24 mouse cellular contexts compared by ENCODE assay signal in the genomic region with DNA sequence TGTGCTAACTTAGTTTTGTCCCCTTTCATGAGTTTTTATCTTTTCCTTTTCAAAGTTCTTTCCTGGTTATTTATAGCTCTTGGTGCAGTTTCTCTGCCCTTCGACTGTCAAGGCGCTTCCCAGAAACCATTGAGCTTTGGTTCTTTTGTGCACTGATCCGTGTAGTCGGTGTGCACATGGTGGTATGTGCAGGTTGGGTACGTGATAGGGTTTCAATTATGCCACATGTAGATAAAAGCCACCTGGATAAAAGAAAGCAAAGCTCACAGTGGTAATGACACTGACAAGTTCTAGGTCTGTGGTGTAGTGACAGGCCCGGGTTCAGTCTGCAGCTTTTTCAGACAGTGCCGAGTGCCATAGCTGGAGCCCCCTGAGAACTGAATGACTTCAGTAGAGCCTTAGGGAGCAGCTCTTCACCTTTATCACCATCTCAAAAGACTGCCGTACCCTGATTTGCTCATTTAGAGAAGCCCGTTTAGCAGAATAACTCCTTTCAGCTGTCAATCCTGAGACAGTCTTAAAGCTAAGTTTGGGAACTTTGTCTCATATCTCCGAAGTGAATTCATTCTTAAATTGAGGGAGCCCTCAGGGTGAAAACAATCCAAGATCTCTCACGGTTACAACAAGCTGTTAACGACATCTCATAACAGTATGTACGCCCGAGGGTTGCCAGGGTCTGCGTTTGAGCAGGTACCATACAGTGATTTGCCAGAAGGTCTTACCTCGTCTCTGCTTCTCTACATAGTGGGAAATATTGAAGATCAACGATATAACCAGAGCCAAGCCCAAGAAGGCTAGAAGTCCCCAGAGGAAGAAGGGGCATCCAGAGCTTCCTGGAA. TPM values are rescaled to one million over a fixed set of nuclear protein-coding genes. Genes with fewer than 3 reads are reported as not detected.
DNase-seq lines count a peak whose midpoint lies in the region; ATAC-seq and TF ChIP-seq lines count a peak whose summit lies in the region.
"Had no signal": no experiment of that assay in that cellular context is flagged by ENCODE, and none has a peak within 500 bp of the region (broad histone marks: within the 10 kb centered on the region; RNA-seq: fewer than 3 reads in every experiment).

No protein-coding gene starts in this region.

- H3K9me3 ChIP-seq in kidney, embryonic 16.5 days (ENCODE audit: low read length): no peaks in the 10 kb centered on the region
- H3K9me3 ChIP-seq: G1E; heart, embryonic 15.5 days; hindbrain, embryonic 13.5 days had no signal

- H3K36me3 ChIP-seq in kidney, adult 2 months (ENCODE audit: control insufficient read depth, insufficient read depth, low read length): no peaks in the 10 kb centered on the region
- H3K36me3 ChIP-seq in kidney, embryonic 16.5 days (ENCODE audit: insufficient read depth, low read length): no peaks in the 10 kb centered on the region
- H3K36me3 ChIP-seq: G1E; heart, embryonic 15.5 days; hindbrain, embryonic 13.5 days had no signal

- no peak overlapping the region for H3K9ac ChIP-seq in kidney, embryonic 16.5 days (replicated peaks; ENCODE audit: low read length)
- H3K9ac ChIP-seq: heart, embryonic 15.5 days; hindbrain, embryonic 13.5 days had no signal

- peak; percentile 90 for ATAC-seq in kidney, embryonic 16.5 days (ENCODE audit: low FRiP score, low TSS enrichment)
- peak; percentile 23 for ATAC-seq in CD4-positive, CD25-positive, alpha-beta regulatory T cell, adult 4 months
- ATAC-seq: hindbrain, postnatal 0 days had no signal

- no peaks in the 10 kb centered on the region for H3K4me1 ChIP-seq in kidney, adult 2 months (ENCODE audit: control insufficient read depth, insufficient read depth, low read length)
- 0 out of 2 replicates have a peak, but pooled peaks cover 3% of the 10 kb centered on the region for H3K4me1 ChIP-seq in kidney, embryonic 16.5 days (ENCODE audit: insufficient read depth, low read length)
- H3K4me1 ChIP-seq: heart, embryonic 15.5 days; hindbrain, embryonic 13.5 days had no signal

- TF ChIP-seq POLR2A in kidney, adult 2 months (IDR thresholded peaks at IDR 0.05; ENCODE audit: low read depth, low read length): no peak
- no peak for TF ChIP-seq POLR2A in brain, embryonic 14.5 days (IDR thresholded peaks at IDR 0.05; ENCODE audit: borderline replicate concordance, extremely low read depth, insufficient read depth, insufficient read length, poor library complexity, severe bottlenecking)

- H3K4me2 ChIP-seq in kidney, embryonic 16.5 days (replicated peaks; ENCODE audit: low read depth, low read length): no peak overlapping the region
- H3K4me2 ChIP-seq: heart, embryonic 11.5 days; heart, embryonic 15.5 days; hindbrain, embryonic 13.5 days had no signal

- H3K27ac ChIP-seq in kidney, adult 2 months (ENCODE audit: insufficient read depth, low read depth, low read length): no peak overlapping the region
- no peak overlapping the region for H3K27ac ChIP-seq in kidney, embryonic 16.5 days (ENCODE audit: low read length)
- H3K27ac ChIP-seq: heart, adult 2 months; heart, embryonic 15.5 days; hindbrain, embryonic 13.5 days; hindbrain, postnatal 0 days had no signal

- no peak for TF ChIP-seq CTCF in kidney, adult 2 months (conservative IDR thresholded peaks at IDR 0.05; ENCODE audit: insufficient read depth, insufficient read length, low read depth, low read length)
- TF ChIP-seq CTCF in brain, embryonic 14.5 days (IDR thresholded peaks at IDR 0.05; ENCODE audit: borderline replicate concordance, extremely low read depth, insufficient read depth, insufficient read length): no peak

- H3K27me3 ChIP-seq in kidney, adult 2 months (replicated peaks; ENCODE audit: control insufficient read depth, insufficient read depth, low read length): no peaks in the 10 kb centered on the region
- H3K27me3 ChIP-seq in kidney, embryonic 16.5 days (ENCODE audit: insufficient read depth, low read length): no peaks in the 10 kb centered on the region
- H3K27me3 ChIP-seq: heart, embryonic 15.5 days; hindbrain, embryonic 13.5 days had no signal

- 46% methylated on average over 17 of the region's 17 CpGs for WGBS in kidney, adult 2 months
- 43% methylated on average over 17 of the region's 17 CpGs for whole genome bisulfite sequencing in kidney, embryonic 16.5 days

- no peak overlapping the region for H3K4me3 ChIP-seq in kidney, adult 2 months (ENCODE audit: insufficient read depth, low read depth, low read length)
- no peak overlapping the region for H3K4me3 ChIP-seq in kidney, embryonic 16.5 days (ENCODE audit: low read length)
- H3K4me3 ChIP-seq: heart, adult 2 months; heart, embryonic 15.5 days; hindbrain, embryonic 13.5 days had no signal

- DNase-seq in kidney, adult 2 months: peak; percentile 23
- DNase-seq in kidney, postnatal 10 days: no peak
- DNase-seq in kidney, postnatal 25 days: no peak
- peak; percentile 13 for DNase-seq in brain, embryonic 14.5 days (ENCODE audit: low read depth)
- DNase-seq in adrenal gland, adult 8-10 months: no peak
- no peak for DNase-seq in Muller cell, postnatal 12 days (ENCODE audit: inconsistent ontology term)
- DNase-seq: adrenal gland, postnatal 14 days; cerebellum, adult 2 months; cerebellum, postnatal 10 days; gastrocnemius, postnatal 14 days; heart, adult 2 months; heart, postnatal 14 days had no signal

RNA-seq across cellular contexts. Expression of a gene that starts 11.0 kb away (rescaled TPM):
- 0.03 and 0.59 TPM in 2 replicates for polyA plus RNA-seq in kidney, adult 2 months (2012; rRNA removed)
- polyA plus RNA-seq in kidney, embryonic 16.5 days (2015; fragmentation: Nextera tagmentation; extraction: Ambion mirVana): 0.04 TPM in 1 of 2 replicates, not detected in the other
- polyA plus RNA-seq in CD4-positive, CD25-positive, alpha-beta regulatory T cell, adult 4 months (2017; shearing (Covaris generic)): 100 to 1,000 TPM; 122 to 148 TPM
- polyA plus RNA-seq in brain, embryonic 14.5 days (2012; rRNA removed): 0.05 and 0.10 TPM in 2 replicates
- total RNA-seq in adrenal gland, adult 8-10 months (2022): under 1 TPM in 2 of 4 experiments, not detected in 2; 0.25 to 0.31 TPM
- total RNA-seq: adrenal gland, postnatal 14 days; gastrocnemius, adult 18-20 months; gastrocnemius, postnatal 14 days had no signal
- polyA plus RNA-seq: embryonic facial prominence, embryonic 11.5 days; forebrain, embryonic 11.5 days; G1E; hindbrain, postnatal 0 days had no signal

RNA-seq across cellular contexts. Expression of a gene that starts 55.8 kb away (rescaled TPM):
- polyA plus RNA-seq in kidney, adult 2 months (2012; rRNA removed): not detected in 2 replicates
- not detected in 2 replicates for polyA plus RNA-seq in kidney, embryonic 16.5 days (2015; fragmentation: Nextera tagmentation; extraction: Ambion mirVana)
- polyA plus RNA-seq in CD4-positive, CD25-positive, alpha-beta regulatory T cell, adult 4 months (2017; shearing (Covaris generic)): not detected
- not detected in 2 replicates for polyA plus RNA-seq in brain, embryonic 14.5 days (2012; rRNA removed)
- not detected for total RNA-seq in adrenal gland, adult 8-10 months (2022)
- total RNA-seq: adrenal gland, postnatal 14 days; G1E; gastrocnemius, adult 18-20 months; gastrocnemius, postnatal 14 days; heart, adult 2 months; heart, postnatal 14 days; hematopoietic stem cell, adult 5-6 weeks; hindbrain, postnatal 0 days had no signal
- polyA plus RNA-seq: cerebellum, adult 2 months; embryonic facial prominence, embryonic 11.5 days; forebrain, embryonic 11.5 days; G1E; gonadal fat pad, adult 2 months; heart, adult 2 months; heart, embryonic 11.5 days; heart, embryonic 15.5 days; hindbrain, embryonic 13.5 days; hindbrain, postnatal 0 days had no signal

Comparison
In these comparisons a context has a peak if more than half of its experiments do, and no peak if none do; other contexts are left out.
1. DNase-seq: peak in kidney, adult 2 months (single experiment) and brain, embryonic 14.5 days (single experiment); none in kidney, postnatal 10 days (single experiment), kidney, postnatal 25 days (0 of 2), adrenal gland, adult 8-10 months (single experiment) and Muller cell, postnatal 12 days (single experiment).
2. RNA of a gene that starts 11.0 kb away (polyA plus RNA-seq): 122 to 148 TPM in CD4-positive, CD25-positive, alpha-beta regulatory T cell, adult 4 months; 0.03 to 0.59 TPM in kidney, adult 2 months, 0.05 to 0.10 TPM in brain, embryonic 14.5 days and 0.04 TPM in kidney, embryonic 16.5 days; every median in the first group is over 10 times any median in the second.